Mouse (Mus musculus) embryonic fibroblast, embryonic 13.5 days (primary cell): ENCODE data around the gene Sema3e.

Source experiments
- CTCF ChIP-seq: IDR thresholded peaks from 2 replicates; pipeline ENCODE4 v1.5.1; 2011; ENCODE audit warnings: mild to moderate bottlenecking, control low read depth, low read length, moderate library complexity, borderline replicate concordance; ENCODE audit not compliant: insufficient read depth
- POLR2A ChIP-seq: IDR thresholded peaks from 2 replicates; pipeline ENCODE4 v1.6.1; 2011; ENCODE audit warnings: low read depth, mild to moderate bottlenecking, control low read depth, low read length, moderate library complexity

DNA sequence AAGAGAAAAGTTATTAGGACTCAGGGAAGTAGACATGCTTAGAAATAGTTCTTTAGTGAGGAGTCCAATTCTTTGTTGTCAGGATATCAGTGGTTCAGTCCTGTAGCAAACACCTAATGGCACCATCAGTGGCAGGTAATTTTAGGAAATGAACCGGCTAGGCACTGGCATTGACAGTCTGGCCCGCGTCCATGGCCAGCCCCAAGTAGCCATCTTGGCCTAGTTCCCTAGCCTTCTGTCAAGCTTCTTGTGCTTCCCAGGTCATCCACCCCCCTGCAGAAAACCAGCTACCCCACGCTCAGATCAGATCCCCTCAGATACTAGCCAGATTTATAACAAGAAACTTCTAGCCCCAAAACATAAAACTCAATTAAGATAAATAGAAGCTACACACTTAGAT lies 235.1 kb downstream of the Sema3e start:
- no peak for TF ChIP-seq POLR2A
- TF ChIP-seq CTCF, result no peak
